Mouse (Mus musculus): ENCODE measurements at regions not wholly inside any gene's neighbourhood (a gene's known extent, or its start where the extent isn't known, plus 50 kb on each side); places are given as distances from the start of the nearest gene placed in this dataset.

- Histone ChIP-seq H3K27me3 (no peaks in the 10 kb centered on the region; the same call in 1 of the 2 replicates), H3K4me3 (0 out of 2 replicates have a peak overlapping the region, but pooled peaks have one; percentile 11), H3K36me3 (no peaks in the 10 kb centered on the region), H3K27ac (replicated peaks) (peak overlapping the region; percentile 49), H3K4me2 (peak overlapping the region; percentile 48), H3K4me1 (replicated peaks) (peaks cover 40% of the 10 kb centered on the region), H3K9me3 (no peaks in the 10 kb centered on the region), H3K9ac (0 out of 2 replicates have a peak overlapping the region, but pooled peaks have one; percentile 10)
- WGBS = 4% methylated on average over 21 of the region's 21 CpGs
- peak; percentile 33 for ATAC-seq (ENCODE audit: low FRiP score, low read depth)
These were observed 243.6 kb downstream of the Ndfip2 start for GRCm38 (mm10) chr14:105501792-105502632.

DNA sequence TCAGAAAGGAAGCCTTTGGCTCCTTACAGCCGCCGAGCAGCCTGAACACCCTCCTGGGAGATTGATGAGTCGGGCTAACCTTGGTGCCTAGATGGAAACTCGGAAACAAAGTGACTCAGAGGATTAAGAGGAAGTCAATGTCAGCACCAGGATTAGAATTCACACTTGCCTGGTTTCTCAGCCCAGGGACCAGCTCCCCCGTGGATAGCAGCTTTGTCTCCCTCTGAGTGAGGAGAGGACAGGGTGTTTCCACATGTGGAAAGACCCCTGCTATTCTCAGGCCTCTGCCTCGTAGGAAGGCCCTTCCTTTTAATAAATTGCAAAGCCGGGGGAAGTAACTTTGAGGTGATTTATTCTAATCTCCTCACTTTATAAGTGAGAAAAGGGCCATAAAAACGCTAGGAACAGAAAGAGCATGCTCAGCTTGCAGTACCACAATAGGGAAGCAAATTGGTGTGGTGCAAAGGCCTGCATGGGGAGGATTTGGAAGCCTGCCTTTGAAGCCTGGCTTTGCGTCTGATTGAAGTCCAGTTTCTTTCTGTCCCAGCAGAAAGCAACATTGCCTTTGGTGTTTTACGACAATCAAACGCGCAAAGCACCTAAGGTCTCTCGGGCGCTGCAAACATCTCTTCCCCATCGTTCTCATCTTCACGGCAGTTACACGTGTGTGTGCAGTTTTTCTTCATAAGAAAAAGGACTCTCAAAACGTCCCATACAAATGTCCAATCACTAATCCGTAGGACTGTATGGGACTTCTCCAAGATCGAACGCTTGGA, 242.8 kb downstream of the Ndfip2 start:
- peak overlapping the region; percentile 49 for H3K27ac ChIP-seq (replicated peaks)
- H3K4me1 ChIP-seq (replicated peaks) = peaks cover 40% of the 10 kb centered on the region
- no peaks in the 10 kb centered on the region; the same call in 1 of the 2 replicates for H3K27me3 ChIP-seq
- 0 out of 2 replicates have a peak overlapping the region, but pooled peaks have one; percentile 11 for H3K4me3 ChIP-seq
- 8% methylated on average over 21 of the region's 21 CpGs for WGBS
- H3K9ac ChIP-seq = 0 out of 2 replicates have a peak overlapping the region, but pooled peaks have one; percentile 10
- ATAC-seq (ENCODE audit: low FRiP score, low read depth) = peak; percentile 2; the same call in 1 of the 2 replicates
- H3K4me2 ChIP-seq = peak overlapping the region; percentile 48
- H3K9me3 ChIP-seq = no peaks in the 10 kb centered on the region
- H3K36me3 ChIP-seq = no peaks in the 10 kb centered on the region

- peaks cover 40% of the 10 kb centered on the region for H3K4me1 ChIP-seq (replicated peaks)
- peak overlapping the region; percentile 63; the same call in 1 of the 2 replicates for H3K27ac ChIP-seq (replicated peaks)
- no peaks in the 10 kb centered on the region for H3K9me3 ChIP-seq
- H3K4me2 ChIP-seq = peak overlapping the region; percentile 43
- no peaks in the 10 kb centered on the region for H3K36me3 ChIP-seq
- no peak overlapping the region for H3K9ac ChIP-seq
- peak; percentile 27; the same call in 1 of the 2 replicates for ATAC-seq (ENCODE audit: low FRiP score, low read depth)
- WGBS = 6% methylated on average over 15 of the region's 15 CpGs
- peak overlapping the region; percentile 22 for H3K4me3 ChIP-seq
- no peaks in the 10 kb centered on the region; the same call in 1 of the 2 replicates for H3K27me3 ChIP-seq
These were observed 241.0 kb downstream of the Ndfip2 start for GRCm38 (mm10) chr14:105499319-105499895.

DNA sequence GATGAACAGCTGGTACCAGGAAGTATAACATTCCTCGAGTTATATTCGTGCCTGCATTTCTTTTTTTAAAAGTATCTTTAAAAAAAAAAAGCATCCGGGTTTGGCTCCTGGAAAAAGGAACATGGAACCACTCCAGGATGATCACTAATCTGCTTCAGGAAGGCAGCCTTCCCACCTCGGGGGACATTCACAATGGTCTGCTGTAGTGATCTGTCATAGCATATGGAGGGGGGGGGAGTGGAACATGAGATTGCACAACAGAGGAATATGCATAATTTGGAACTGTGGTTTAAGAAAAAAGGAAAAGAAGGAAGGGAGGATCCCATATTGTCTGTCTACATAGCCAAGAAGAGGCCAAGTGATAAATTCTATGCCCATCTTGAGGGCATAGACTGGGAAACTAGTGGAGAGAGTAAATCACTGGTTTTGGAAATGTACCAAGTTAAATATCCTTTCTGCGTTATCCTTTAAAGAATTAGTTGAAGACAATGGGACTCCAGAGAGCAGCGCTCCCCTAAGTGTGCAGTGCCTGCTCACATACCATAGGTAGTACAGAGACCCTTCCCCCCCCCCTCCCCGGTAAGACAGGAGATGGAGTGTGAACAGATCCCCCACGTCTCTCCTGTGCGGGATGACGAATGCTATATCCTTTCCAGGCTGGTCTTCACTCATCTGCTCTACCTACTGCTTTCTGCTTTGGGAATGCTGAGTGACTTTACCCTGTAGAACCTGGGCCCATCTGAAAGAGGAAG, 240.0 kb downstream of the Ndfip2 start:
- ATAC-seq (ENCODE audit: low FRiP score, low read depth) = peak; percentile 7; the same call in 1 of the 2 replicates
- Histone ChIP-seq H3K36me3 (no peaks in the 10 kb centered on the region), H3K27ac (replicated peaks) (peak overlapping the region; percentile 63; the same call in 1 of the 2 replicates), H3K4me1 (replicated peaks) (peaks cover 40% of the 10 kb centered on the region), H3K4me2 (peak overlapping the region; percentile 43; the same call in 1 of the 2 replicates), H3K9me3 (no peaks in the 10 kb centered on the region), H3K4me3 (no peak overlapping the region), H3K9ac (no peak overlapping the region), H3K27me3 (no peaks in the 10 kb centered on the region)
- 52% methylated on average over 10 of the region's 10 CpGs for WGBS

- Histone ChIP-seq H3K36me3 (no peaks in the 10 kb centered on the region), H3K27ac (replicated peaks) (no peak overlapping the region), H3K4me3 (no peak overlapping the region), H3K4me2 (no peak overlapping the region), H3K4me1 (replicated peaks) (peaks cover 17% of the 10 kb centered on the region), H3K9me3 (no peaks in the 10 kb centered on the region), H3K27me3 (no peaks in the 10 kb centered on the region), H3K9ac (no peak overlapping the region)
- ATAC-seq (ENCODE audit: low FRiP score, low read depth) = no peak
- WGBS = 24% methylated on average over 2 of the region's 2 CpGs
These were observed 236.8 kb downstream of the Ndfip2 start for GRCm38 (mm10) chr14:105495161-105495560.

DNA sequence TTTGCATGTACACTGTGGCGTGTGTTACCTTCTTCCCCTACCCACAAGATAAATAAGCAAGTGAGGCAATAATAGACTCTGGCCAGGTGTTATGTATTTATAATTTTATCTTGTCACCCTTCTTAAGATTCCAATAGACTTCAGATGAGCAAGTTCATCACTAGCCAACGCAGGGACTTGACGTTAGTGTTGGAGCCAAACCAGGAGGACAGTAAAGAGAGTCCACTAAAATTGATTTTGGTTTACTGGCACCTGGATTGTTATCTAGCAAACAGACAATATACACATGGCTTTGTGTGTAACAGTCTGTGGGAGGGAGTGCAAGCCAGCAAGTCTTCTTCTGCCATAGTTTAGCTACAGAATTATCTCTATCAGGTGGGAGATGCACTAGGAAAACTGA, 236.0 kb downstream of the Ndfip2 start:
- no peak overlapping the region for H3K4me3 ChIP-seq
- H3K9ac ChIP-seq = no peak overlapping the region
- no peak overlapping the region for H3K4me2 ChIP-seq
- no peak for ATAC-seq (ENCODE audit: low FRiP score, low read depth)
- H3K36me3 ChIP-seq = no peaks in the 10 kb centered on the region
- H3K27me3 ChIP-seq = no peaks in the 10 kb centered on the region
- H3K27ac ChIP-seq (replicated peaks) = no peak overlapping the region
- no peaks in the 10 kb centered on the region for H3K9me3 ChIP-seq
- H3K4me1 ChIP-seq (replicated peaks) = peaks cover 12% of the 10 kb centered on the region
- 94% methylated on average over 3 of the region's 3 CpGs for WGBS

GRCm38 (mm10) chr14:105490158-105490557, 231.8 kb downstream of the Ndfip2 start:
- no peaks in the 10 kb centered on the region for H3K27me3 ChIP-seq
- no peak overlapping the region for H3K27ac ChIP-seq (replicated peaks)
- no peaks in the 10 kb centered on the region for H3K9me3 ChIP-seq
- 20% methylated on average over 3 of the region's 3 CpGs for WGBS
- H3K4me3 ChIP-seq = no peak overlapping the region
- no peak for ATAC-seq (ENCODE audit: low FRiP score, low read depth)
- H3K36me3 ChIP-seq = no peaks in the 10 kb centered on the region
- no peaks in the 10 kb centered on the region for H3K4me1 ChIP-seq (replicated peaks)
- no peak overlapping the region for H3K9ac ChIP-seq
- no peak overlapping the region for H3K4me2 ChIP-seq

DNA sequence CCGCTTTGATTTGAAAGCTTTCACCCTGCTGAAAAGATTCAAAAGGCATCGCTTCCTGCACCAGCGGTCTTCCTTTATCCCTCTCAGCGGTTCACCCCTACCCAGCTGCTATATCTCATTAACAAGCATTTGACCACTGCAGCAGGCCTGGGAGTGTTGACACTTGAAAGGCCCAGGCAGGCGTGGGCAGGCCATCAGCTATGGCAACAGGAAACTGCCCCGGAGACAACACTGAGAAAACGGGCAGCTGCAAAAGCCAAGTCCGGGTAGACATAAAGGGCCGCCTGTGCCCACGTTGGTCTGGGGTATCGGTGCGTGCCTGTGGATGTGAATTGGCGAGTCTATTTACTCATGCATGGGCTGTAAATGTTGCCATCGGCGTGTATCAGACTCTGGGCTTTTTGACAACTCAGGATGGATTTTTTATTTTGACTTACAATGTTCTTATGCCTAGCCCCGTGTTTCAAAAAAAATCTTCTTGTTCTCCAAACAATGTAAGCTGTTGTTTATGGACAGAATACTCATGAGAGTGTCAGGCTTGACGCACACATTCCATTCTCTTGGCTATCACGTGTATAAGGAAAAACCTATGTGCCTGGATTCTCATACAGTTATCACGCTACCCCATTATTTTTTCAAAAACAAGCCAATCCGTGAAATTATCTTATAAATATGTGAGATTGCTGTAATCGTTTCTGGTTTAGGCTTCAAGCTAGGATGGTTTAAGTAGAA, 225.1 kb downstream of the Ndfip2 start:
- 7% methylated on average over 21 of the region's 21 CpGs for WGBS

GRCm38 (mm10) chr14:105482644-105483351, 224.4 kb downstream of the Ndfip2 start:
- Histone ChIP-seq H3K4me2 (peak overlapping the region; percentile 56), H3K9me3 (no peaks in the 10 kb centered on the region), H3K36me3 (no peaks in the 10 kb centered on the region), H3K4me3 (peak overlapping the region; percentile 28), H3K27me3 (0 out of 2 replicates have a peak, but pooled peaks cover 5% of the 10 kb centered on the region), H3K9ac (peak overlapping the region; percentile 30), H3K4me1 (replicated peaks) (peaks cover 12% of the 10 kb centered on the region), H3K27ac (replicated peaks) (peak overlapping the region; percentile 71)
- peak; percentile 69 for ATAC-seq (ENCODE audit: low FRiP score, low read depth)
- 1% methylated on average over 16 of the region's 16 CpGs for WGBS

More for the DNA sequence above, 225.1 kb downstream of the Ndfip2 start:
- Histone ChIP-seq H3K27me3 (0 out of 2 replicates have a peak, but pooled peaks cover 5% of the 10 kb centered on the region), H3K4me1 (replicated peaks) (peaks cover 12% of the 10 kb centered on the region), H3K4me2 (peak overlapping the region; percentile 56), H3K27ac (replicated peaks) (peak overlapping the region; percentile 71), H3K9me3 (no peaks in the 10 kb centered on the region), H3K36me3 (no peaks in the 10 kb centered on the region), H3K4me3 (peak overlapping the region; percentile 28), H3K9ac (peak overlapping the region; percentile 30; the same call in 1 of the 2 replicates)
- ATAC-seq (ENCODE audit: low FRiP score, low read depth) = peak; percentile 96

GRCm38 (mm10) chr14:105480048-105480447, 221.7 kb downstream of the Ndfip2 start:
- H3K4me2 ChIP-seq = no peak overlapping the region
- H3K9ac ChIP-seq = no peak overlapping the region
- no peak overlapping the region for H3K27ac ChIP-seq (replicated peaks)
- 60% methylated on average over 9 of the region's 9 CpGs for WGBS
- no peaks in the 10 kb centered on the region for H3K36me3 ChIP-seq
- peaks cover 12% of the 10 kb centered on the region for H3K4me1 ChIP-seq (replicated peaks)
- no peak for ATAC-seq (ENCODE audit: low FRiP score, low read depth)
- no peaks in the 10 kb centered on the region for H3K9me3 ChIP-seq
- H3K27me3 ChIP-seq = 0 out of 2 replicates have a peak, but pooled peaks cover 5% of the 10 kb centered on the region
- H3K4me3 ChIP-seq = no peak overlapping the region

Data from hindbrain, embryonic 15.5 days (tissue).